7 mouse cellular contexts compared by ENCODE assay signal in genomic region chr2:153529931-153530766, GRCm38 (mm10). TPM values are rescaled to one million over a fixed set of nuclear protein-coding genes. Genes with fewer than 3 reads are reported as not detected.
DNase-seq lines count a peak whose midpoint lies in the region; ATAC-seq and TF ChIP-seq lines count a peak whose summit lies in the region.

Nol4l (minus strand) TSS chr2:153529971.

- no peak for TF ChIP-seq CTCF in cerebellum, adult 2 months (IDR thresholded peaks at IDR 0.05; ENCODE audit: borderline replicate concordance, insufficient read depth, low read depth, low read length)

- no peak for ATAC-seq in heart, embryonic 11.5 days (replicated peaks; ENCODE audit: insufficient number of reproducible peaks, low FRiP score, low TSS enrichment)

- H3K27me3 ChIP-seq in cerebellum, adult 2 months (ENCODE audit: control insufficient read depth, insufficient read depth, low read length) = no peaks in the 10 kb centered on the region
- peaks cover 8% of the 10 kb centered on the region; the same call in 1 of the 2 replicates for H3K27me3 ChIP-seq in heart, embryonic 11.5 days (ENCODE audit: control insufficient read depth, insufficient read depth, low read length)

- H3K9ac ChIP-seq in heart, embryonic 11.5 days (ENCODE audit: low read depth, low read length) = peak within 1 kb of the TSS; percentile 84

- peak within 1 kb of the TSS; percentile 75 for H3K4me3 ChIP-seq in cerebellum, adult 2 months (replicated peaks; ENCODE audit: insufficient read depth, low read depth, low read length)
- H3K4me3 ChIP-seq in heart, embryonic 11.5 days (ENCODE audit: low read depth, low read length) = peak within 1 kb of the TSS; percentile 71
- H3K4me3 ChIP-seq in macrophage (ENCODE audit: inconsistent target) = peak within 1 kb of the TSS; percentile 2; the same call in 1 of the 2 replicates

- TF ChIP-seq POLR2A in cerebellum, adult 2 months (IDR thresholded peaks at IDR 0.05; ENCODE audit: borderline replicate concordance, insufficient read depth, low read length) = no peak

- peaks cover 24% of the 10 kb centered on the region for H3K79me2 ChIP-seq in macrophage (ENCODE audit: inconsistent target)

- WGBS in cerebellum, adult 2 months = 1% methylated on average over 77 of the region's 86 CpGs
- WGBS in heart, embryonic 11.5 days (ENCODE audit: insufficient replicate concordance) = 3% methylated on average over 22 of the region's 86 CpGs
- WGBS in macrophage (ENCODE audit: missing documents) = 5% methylated on average over 57 of the region's 86 CpGs

- H3K4me1 ChIP-seq in cerebellum, adult 2 months (ENCODE audit: control insufficient read depth, insufficient read depth, low read length) = peaks cover 14% of the 10 kb centered on the region
- peaks cover 35% of the 10 kb centered on the region for H3K4me1 ChIP-seq in heart, embryonic 11.5 days (ENCODE audit: control insufficient read depth, insufficient read depth, low read length)

- DNase-seq in urinary bladder, postnatal 14 days (ENCODE audit: low spot score) = peak; percentile 30
- DNase-seq in urinary bladder, postnatal 4 days (ENCODE audit: low spot score in 2 of 2) = no peak
- DNase-seq in cerebellum, adult 2 months = peak; percentile 67 to 75
- DNase-seq in layer of hippocampus, postnatal 25 days (ENCODE audit: extremely low spot score in 1 of 2, low spot score in 1 of 2) = peak; percentile 24 to 43
- DNase-seq in testis, postnatal 10 days (ENCODE audit: low spot score) = peak; percentile 67

- no peaks in the 10 kb centered on the region for H3K36me3 ChIP-seq in heart, embryonic 11.5 days (ENCODE audit: control insufficient read depth, insufficient read depth, low read length)
- H3K36me3 ChIP-seq in macrophage (ENCODE audit: inconsistent target) = no peaks in the 10 kb centered on the region

- H3K4me2 ChIP-seq in heart, embryonic 11.5 days = peak within 1 kb of the TSS; percentile 96

- no peaks in the 10 kb centered on the region for H3K9me3 ChIP-seq in heart, embryonic 11.5 days (replicated peaks; ENCODE audit: control insufficient read depth, low read length)

- H3K27ac ChIP-seq in cerebellum, adult 2 months (ENCODE audit: insufficient read depth, low read length) = peak within 1 kb of the TSS; percentile 62
- peak within 1 kb of the TSS; percentile 86 for H3K27ac ChIP-seq in heart, embryonic 11.5 days (ENCODE audit: low read depth, low read length)
- H3K27ac ChIP-seq in macrophage = no peak within 1 kb of the TSS

RNA-seq across cellular contexts. Expression of gene Nol4l, which starts in this region (rescaled TPM):
- 23.1 and 24.3 TPM in 2 replicates for polyA plus RNA-seq in cerebellum, adult 2 months (2012; rRNA removed)
- 16.0 and 16.7 TPM in 2 replicates for polyA plus RNA-seq in heart, embryonic 11.5 days (2014; fragmentation: Nextera tagmentation; extraction: Ambion mirVana)
- total RNA-seq in layer of hippocampus, postnatal 25 days (2021) = 10 to 100 TPM; 42.7 to 48.9 TPM
- total RNA-seq in macrophage (2018; cell fraction: chromatin; rRNA removed) = 10 to 100 TPM in 20 of 26 experiments, 1 to 10 TPM in 6; 5.5 to 37.0 (median 24.0) TPM
- 10 to 100 TPM in 9 of 26 experiments, 1 to 10 TPM in 17; 4.3 to 12.1 (median 9.4) TPM for total RNA-seq in macrophage (2018; cell fraction: cytosol; rRNA removed)
- total RNA-seq in macrophage (2018; cell fraction: nucleus; rRNA removed) = 10 to 100 TPM in 22 of 26 experiments, 1 to 10 TPM in 4; 7.2 to 31.3 (median 23.5) TPM
- 5.3 to 6.8 TPM (median 5.8 TPM) in 3 replicates for polyA plus RNA-seq in macrophage (2018)

Comparison
In these comparisons a context has a peak if more than half of its experiments do, and no peak if none do; other contexts are left out.
1. DNase-seq: peak in urinary bladder, postnatal 14 days (single experiment), cerebellum, adult 2 months (2 of 2), layer of hippocampus, postnatal 25 days (2 of 2) and testis, postnatal 10 days (single experiment); none in urinary bladder, postnatal 4 days (0 of 2).
2. H3K4me3 ChIP-seq: peak in every context shown above with its lines; median percentile 75 in cerebellum, adult 2 months; 71 in heart, embryonic 11.5 days; 2 in macrophage.